Mouse (Mus musculus): ENCODE measurements around the gene Rap1gap. TPM values are rescaled to one million over a fixed set of nuclear protein-coding genes. Genes with fewer than 3 reads are reported as not detected.

Gene Rap1gap
- polyA plus RNA-seq, 1 experiment from 2014 or later: 26.9 TPM

- Histone ChIP-seq H3K9ac (ENCODE audit: low read depth, low read length) (no peak overlapping the region), H3K27ac (ENCODE audit: low read length) (no peak overlapping the region), H3K9me3 (ENCODE audit: control insufficient read depth, low read length) (no peaks in the 10 kb centered on the region), H3K4me3 (ENCODE audit: low read length) (no peak overlapping the region), H3K36me3 (ENCODE audit: control insufficient read depth, insufficient read depth, low read length) (no peaks in the 10 kb centered on the region), H3K27me3 (replicated peaks; ENCODE audit: control insufficient read depth, insufficient read depth, low read length) (peaks cover 15% of the 10 kb centered on the region), H3K4me1 (ENCODE audit: control insufficient read depth, insufficient read depth, low read length) (peaks cover 23% of the 10 kb centered on the region), H3K4me2 (ENCODE audit: low read depth, low read length) (peak overlapping the region; percentile 9; the same call in 1 of the 2 replicates)
- ATAC-seq: no peak
- WGBS: 45% methylated on average over 25 of the region's 25 CpGs
These were observed 59.0 kb downstream of the Rap1gap start for GRCm38 (mm10) chr4:137723527-137723926.

DNA sequence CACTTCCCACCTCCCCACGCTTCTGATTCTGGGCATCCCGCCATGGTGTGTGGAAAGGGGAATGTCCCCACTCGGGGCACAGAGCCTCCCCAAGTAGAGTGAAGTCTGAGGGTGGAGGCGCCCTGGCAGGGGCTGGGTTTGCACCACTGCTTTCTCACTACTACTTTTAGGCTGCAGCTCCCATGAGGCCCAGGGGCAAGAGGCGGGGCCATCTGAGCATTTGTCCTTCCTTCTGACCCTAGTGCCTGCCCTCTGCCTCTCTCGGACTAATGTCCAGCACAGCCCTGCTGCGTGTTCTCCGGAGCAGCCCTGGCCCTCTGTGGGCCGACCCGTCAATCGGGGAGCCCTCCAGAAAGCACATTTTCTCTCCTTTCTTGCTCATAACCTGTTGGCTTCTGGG, 59.7 kb downstream of the Rap1gap start:
- peaks cover 22% of the 10 kb centered on the region for H3K27me3 ChIP-seq (replicated peaks; ENCODE audit: control insufficient read depth, insufficient read depth, low read length)
- WGBS: 46% methylated on average over 11 of the region's 11 CpGs
- ATAC-seq: no peak
- no peaks in the 10 kb centered on the region for H3K9me3 ChIP-seq (ENCODE audit: control insufficient read depth, low read length)
- H3K4me2 ChIP-seq (ENCODE audit: low read depth, low read length): no peak overlapping the region
- no peak overlapping the region for H3K9ac ChIP-seq (ENCODE audit: low read depth, low read length)
- no peaks in the 10 kb centered on the region for H3K36me3 ChIP-seq (ENCODE audit: control insufficient read depth, insufficient read depth, low read length)
- H3K27ac ChIP-seq (ENCODE audit: low read length): no peak overlapping the region
- no peak overlapping the region; the same call in 1 of the 2 replicates for H3K4me3 ChIP-seq (ENCODE audit: low read length)
- H3K4me1 ChIP-seq (ENCODE audit: control insufficient read depth, insufficient read depth, low read length): peaks cover 23% of the 10 kb centered on the region

GRCm38 (mm10) chr4:137724766-137725165, 60.2 kb downstream of the Rap1gap start:
- WGBS: 45% methylated on average over 8 of the region's 8 CpGs
- H3K4me2 ChIP-seq (ENCODE audit: low read depth, low read length): no peak overlapping the region
- ATAC-seq: no peak

DNA sequence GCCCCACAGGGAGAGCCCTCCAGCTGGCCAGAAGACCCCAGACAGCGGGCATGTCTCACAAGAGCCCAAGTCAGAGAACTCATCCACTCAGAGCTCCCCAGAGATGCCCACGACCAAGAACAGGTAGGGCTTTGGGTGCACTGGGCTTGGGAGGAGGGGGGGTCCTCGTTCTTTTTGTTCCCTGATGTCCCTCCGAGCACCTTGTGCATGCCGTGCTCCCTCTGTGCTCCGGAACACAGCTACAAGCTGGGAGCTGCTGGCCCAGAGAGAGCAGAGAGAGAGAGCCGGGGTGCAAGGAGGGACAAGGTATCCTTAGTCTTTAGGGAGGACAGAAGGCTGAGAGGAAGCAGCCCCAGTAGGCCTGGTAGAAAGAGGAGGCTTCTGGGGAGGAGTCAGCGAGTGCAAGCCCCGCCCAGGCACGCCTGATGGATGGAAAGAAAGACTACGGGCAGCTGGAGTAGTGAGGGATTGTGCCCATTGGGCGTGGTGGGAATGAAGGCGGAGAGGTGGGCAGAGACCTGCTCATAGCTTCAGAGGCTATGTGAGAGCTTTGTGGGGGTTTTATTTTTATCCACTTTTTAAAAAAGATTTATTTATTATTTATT, 61.1 kb downstream of the Rap1gap start:
- H3K4me3 ChIP-seq (ENCODE audit: low read length): no peak overlapping the region
- peaks cover 28% of the 10 kb centered on the region for H3K27me3 ChIP-seq (replicated peaks; ENCODE audit: control insufficient read depth, insufficient read depth, low read length)
- ATAC-seq: no peak
- no peak overlapping the region for H3K9ac ChIP-seq (ENCODE audit: low read depth, low read length)
- 75% methylated on average over 13 of the region's 13 CpGs for WGBS
- H3K27ac ChIP-seq (ENCODE audit: low read length): no peak overlapping the region
- no peak overlapping the region for H3K4me2 ChIP-seq (ENCODE audit: low read depth, low read length)
- H3K9me3 ChIP-seq (ENCODE audit: control insufficient read depth, low read length): no peaks in the 10 kb centered on the region
- no peaks in the 10 kb centered on the region for H3K36me3 ChIP-seq (ENCODE audit: control insufficient read depth, insufficient read depth, low read length)
- H3K4me1 ChIP-seq (ENCODE audit: control insufficient read depth, insufficient read depth, low read length): peaks cover 22% of the 10 kb centered on the region

More at GRCm38 (mm10) chr4:137724766-137725165, 60.2 kb downstream of the Rap1gap start:
- H3K4me3 ChIP-seq (ENCODE audit: low read length): no peak overlapping the region; the same call in 1 of the 2 replicates
- H3K27me3 ChIP-seq (replicated peaks; ENCODE audit: control insufficient read depth, insufficient read depth, low read length): peaks cover 27% of the 10 kb centered on the region
- H3K9me3 ChIP-seq (ENCODE audit: control insufficient read depth, low read length): no peaks in the 10 kb centered on the region
- no peak overlapping the region for H3K27ac ChIP-seq (ENCODE audit: low read length)
- H3K9ac ChIP-seq (ENCODE audit: low read depth, low read length): no peak overlapping the region
- no peaks in the 10 kb centered on the region for H3K36me3 ChIP-seq (ENCODE audit: control insufficient read depth, insufficient read depth, low read length)
- peaks cover 22% of the 10 kb centered on the region for H3K4me1 ChIP-seq (ENCODE audit: control insufficient read depth, insufficient read depth, low read length)

- Histone ChIP-seq H3K9me3 (ENCODE audit: control insufficient read depth, low read length) (no peaks in the 10 kb centered on the region), H3K27me3 (replicated peaks; ENCODE audit: control insufficient read depth, insufficient read depth, low read length) (peaks cover 30% of the 10 kb centered on the region)
- WGBS: 81% methylated on average over 18 of the region's 18 CpGs
These were observed 62.4 kb downstream of the Rap1gap start for GRCm38 (mm10) chr4:137726739-137727505.

DNA sequence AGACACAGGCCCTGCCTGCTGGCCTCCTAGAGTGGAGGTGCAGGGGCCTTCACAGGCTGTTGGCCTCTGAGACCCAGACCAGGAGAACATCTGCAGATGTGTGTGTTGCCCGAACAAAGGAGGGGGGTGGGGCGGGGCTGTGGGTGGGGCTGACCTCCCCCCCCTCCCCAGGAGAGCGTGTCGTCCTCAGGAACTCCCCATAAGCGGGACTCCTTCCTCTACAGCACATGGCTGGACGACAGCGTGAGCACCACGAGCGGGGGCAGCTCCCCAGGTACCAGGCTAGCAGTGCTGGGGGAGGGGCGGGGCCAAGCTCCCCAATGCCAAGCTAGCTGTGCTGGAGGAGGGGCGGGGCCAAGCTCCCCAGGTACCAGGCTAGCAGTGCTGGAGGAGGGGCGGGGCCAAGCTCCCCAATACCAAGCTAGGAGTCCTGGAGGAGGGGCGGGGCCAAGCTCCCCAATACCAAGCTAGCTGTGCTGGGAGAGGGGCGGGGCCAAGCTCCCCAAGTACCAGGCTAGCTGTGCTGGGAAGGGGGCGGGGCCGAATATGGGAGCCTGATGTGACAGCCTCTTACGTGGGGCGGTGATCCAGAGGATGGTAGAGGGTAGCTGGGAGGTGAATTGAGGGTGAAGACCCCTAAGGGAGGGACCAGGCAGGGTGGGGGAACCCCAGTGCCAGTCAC, 63.1 kb downstream of the Rap1gap start:
- 14% methylated on average over 18 of the region's 18 CpGs for WGBS
- peak; percentile 25 for ATAC-seq
- H3K4me2 ChIP-seq (ENCODE audit: low read depth, low read length): no peak overlapping the region

More at GRCm38 (mm10) chr4:137726739-137727505, 62.4 kb downstream of the Rap1gap start:
- Histone ChIP-seq H3K4me1 (ENCODE audit: control insufficient read depth, insufficient read depth, low read length) (peaks cover 22% of the 10 kb centered on the region), H3K36me3 (ENCODE audit: control insufficient read depth, insufficient read depth, low read length) (no peaks in the 10 kb centered on the region), H3K9ac (ENCODE audit: low read depth, low read length) (no peak overlapping the region), H3K4me2 (ENCODE audit: low read depth, low read length) (no peak overlapping the region), H3K4me3 (ENCODE audit: low read length) (no peak overlapping the region), H3K27ac (ENCODE audit: low read length) (no peak overlapping the region)
- ATAC-seq: no peak

DNA sequence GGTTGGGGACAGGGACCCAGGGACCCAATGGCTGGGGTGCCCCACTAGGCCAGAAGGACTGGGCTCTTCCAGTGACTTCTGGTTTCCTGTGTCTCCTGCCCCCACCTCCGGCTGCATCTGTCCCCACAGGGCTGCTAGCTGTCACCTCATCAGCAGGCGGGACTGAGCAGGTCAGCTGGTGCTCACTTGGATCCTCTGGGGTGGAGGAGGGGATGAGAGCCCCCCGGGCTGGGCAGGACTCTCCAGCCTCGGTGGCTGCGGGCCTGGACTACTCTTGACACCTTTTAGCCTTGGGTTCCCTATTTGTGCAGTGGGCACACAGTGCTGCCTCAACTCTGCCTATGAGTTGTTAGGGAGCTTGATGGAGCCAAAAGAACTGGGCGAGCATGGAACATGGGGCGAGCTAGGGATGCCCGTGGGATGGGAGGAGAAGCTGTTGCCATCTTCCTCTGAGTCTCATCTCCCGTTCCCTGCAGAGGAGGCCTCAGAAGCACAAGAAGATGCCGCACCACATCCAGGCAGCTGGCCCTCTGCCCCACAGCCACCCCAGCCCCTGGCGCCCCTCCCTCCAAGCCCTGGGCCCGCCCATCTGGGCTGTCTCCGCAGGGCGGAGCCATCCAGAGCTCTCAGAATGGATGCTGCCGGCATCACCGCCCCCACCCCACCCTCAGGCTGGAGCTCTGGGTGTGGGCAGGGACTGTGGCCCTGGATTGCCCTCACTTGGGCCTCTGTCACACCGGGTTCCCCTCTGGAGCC, 64.1 kb downstream of the Rap1gap start:
- H3K4me2 ChIP-seq (ENCODE audit: low read depth, low read length): peak overlapping the region; percentile 23; the same call in 1 of the 2 replicates
- H3K4me1 ChIP-seq (ENCODE audit: control insufficient read depth, insufficient read depth, low read length): peaks cover 21% of the 10 kb centered on the region
- peak overlapping the region; percentile 25; the same call in 1 of the 2 replicates for H3K9ac ChIP-seq (ENCODE audit: low read depth, low read length)
- no peaks in the 10 kb centered on the region for H3K9me3 ChIP-seq (ENCODE audit: control insufficient read depth, low read length)
- H3K4me3 ChIP-seq (ENCODE audit: low read length): peak overlapping the region; percentile 12; the same call in 1 of the 2 replicates
- H3K27me3 ChIP-seq (replicated peaks; ENCODE audit: control insufficient read depth, insufficient read depth, low read length): peaks cover 29% of the 10 kb centered on the region
- 11% methylated on average over 17 of the region's 17 CpGs for WGBS
- H3K27ac ChIP-seq (ENCODE audit: low read length): no peak overlapping the region
- H3K36me3 ChIP-seq (ENCODE audit: control insufficient read depth, insufficient read depth, low read length): no peaks in the 10 kb centered on the region
- ATAC-seq: 0 out of 2 replicates have a peak, but pooled peaks have one; percentile 22

More for the DNA sequence above, 63.1 kb downstream of the Rap1gap start:
- Histone ChIP-seq H3K9me3 (ENCODE audit: control insufficient read depth, low read length) (no peaks in the 10 kb centered on the region), H3K36me3 (ENCODE audit: control insufficient read depth, insufficient read depth, low read length) (no peaks in the 10 kb centered on the region), H3K4me3 (ENCODE audit: low read length) (no peak overlapping the region), H3K27me3 (replicated peaks; ENCODE audit: control insufficient read depth, insufficient read depth, low read length) (peaks cover 35% of the 10 kb centered on the region), H3K9ac (ENCODE audit: low read depth, low read length) (no peak overlapping the region), H3K27ac (ENCODE audit: low read length) (no peak overlapping the region), H3K4me1 (ENCODE audit: control insufficient read depth, insufficient read depth, low read length) (peaks cover 22% of the 10 kb centered on the region)

GRCm38 (mm10) chr4:137729155-137729855, 64.8 kb downstream of the Rap1gap start:
- H3K27ac ChIP-seq (ENCODE audit: low read length): no peak overlapping the region
- peak overlapping the region; percentile 12; the same call in 1 of the 2 replicates for H3K4me3 ChIP-seq (ENCODE audit: low read length)
- ATAC-seq: no peak
- peak overlapping the region; percentile 23; the same call in 1 of the 2 replicates for H3K4me2 ChIP-seq (ENCODE audit: low read depth, low read length)
- no peaks in the 10 kb centered on the region for H3K9me3 ChIP-seq (ENCODE audit: control insufficient read depth, low read length)
- H3K9ac ChIP-seq (ENCODE audit: low read depth, low read length): peak overlapping the region; percentile 25; the same call in 1 of the 2 replicates
- peaks cover 17% of the 10 kb centered on the region for H3K4me1 ChIP-seq (ENCODE audit: control insufficient read depth, insufficient read depth, low read length)
- no peaks in the 10 kb centered on the region for H3K36me3 ChIP-seq (ENCODE audit: control insufficient read depth, insufficient read depth, low read length)
- 29% methylated on average over 24 of the region's 24 CpGs for WGBS
- peaks cover 29% of the 10 kb centered on the region for H3K27me3 ChIP-seq (replicated peaks; ENCODE audit: control insufficient read depth, insufficient read depth, low read length)
